Mouse (Mus musculus) kidney, embryonic 16.5 days (tissue): ENCODE data around the gene Stat4. TPM values are rescaled to one million over a fixed set of nuclear protein-coding genes. Genes with fewer than 3 reads are reported as not detected.

Experiments
- ATAC-seq: fragments of 200-750 bp; cut with Nextera tagmentation; 2 replicates; pipeline ENCODE4 v1.8.0; 2017; ENCODE audit warnings: moderate TSS enrichment; ENCODE audit not compliant: low FRiP score, low TSS enrichment
- H3K27ac ChIP-seq: fragments of 300-500 bp; sonication (generic); 2 replicates; pipeline ENCODE4 v1.5.1; 2014; ENCODE audit warnings: low read length
- H3K27me3 ChIP-seq: fragments of 300-500 bp; sonication (generic); 2 replicates; pipeline ENCODE4 v1.6.1; 2014; ENCODE audit warnings: low read length, control low read depth, mixed read lengths; ENCODE audit not compliant: insufficient read depth
- H3K36me3 ChIP-seq: fragments of 300-500 bp; sonication (generic); 2 replicates; pipeline ENCODE4 v1.6.1; 2014; ENCODE audit warnings: low read length, control low read depth, mixed read lengths; ENCODE audit not compliant: insufficient read depth
- H3K4me1 ChIP-seq: fragments of 300-500 bp; sonication (generic); 2 replicates; pipeline ENCODE4 v1.6.1; 2014; ENCODE audit warnings: low read length, control low read depth, mixed read lengths; ENCODE audit not compliant: insufficient read depth
- H3K4me2 ChIP-seq: fragments of 300-500 bp; sonication (generic); replicated peaks from 2 replicates; pipeline ENCODE4 v1.6.1; 2014; ENCODE audit warnings: low read depth, low read length
- H3K4me3 ChIP-seq: fragments of 300-500 bp; sonication (generic); 2 replicates; pipeline ENCODE4 v1.5.1; 2014; ENCODE audit warnings: mild to moderate bottlenecking, low read length
- H3K9ac ChIP-seq: fragments of 300-500 bp; sonication (generic); replicated peaks from 2 replicates; pipeline ENCODE4 v1.6.1; 2014; ENCODE audit warnings: low read length
- H3K9me3 ChIP-seq: fragments of 300-500 bp; sonication (generic); 2 replicates; pipeline ENCODE4 v1.6.1; 2016; ENCODE audit warnings: low read length, control low read depth
- whole genome bisulfite sequencing: fragments of 180-500 bp; shearing (Covaris S2); extraction: QIAGEN DNeasy Blood & Tissue Kit; methylation state at CpG from one replicate; pipeline ENCODE4 v1.1.7; 2014; 5-methylcytosine and 5-hydroxymethylcytosine counted together
- polyA plus RNA-seq: library from polyadenylated mRNA; unstranded; fragments of >200 nt; fragmentation: Nextera tagmentation; extraction: Ambion mirVana; gene quantifications from 2 replicates; pipeline ENCODE4 v1.2.1, GENCODE M21; 2015

Gene Stat4
- polyA plus RNA-seq, 1 experiment from 2014 or later, result 1.2 TPM

DNA sequence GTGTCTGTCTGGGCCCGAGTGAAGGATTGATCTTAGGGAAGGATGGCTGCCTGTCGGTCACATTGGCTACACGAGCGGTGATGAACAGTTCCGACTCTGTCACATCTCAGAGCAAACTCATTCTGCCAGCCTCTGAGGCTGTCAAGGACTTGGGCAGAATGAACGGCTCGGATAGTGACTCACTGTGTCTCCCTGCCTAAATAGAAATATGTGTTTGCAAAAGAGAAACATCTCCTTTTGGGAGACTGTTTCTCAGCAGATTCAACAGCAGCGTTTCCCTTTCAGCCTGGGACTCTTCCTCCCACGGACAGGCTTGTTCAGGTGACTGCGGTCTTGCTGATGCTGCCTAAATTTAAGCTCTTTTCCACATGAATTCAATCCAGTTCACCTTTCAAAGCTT, 169.4 kb downstream of the Stat4 start:
- WGBS, result 71% methylated on average over 10 of the region's 10 CpGs
- Histone ChIP-seq H3K36me3 (peaks cover 2% of the 10 kb centered on the region), H3K4me1 (peaks cover 24% of the 10 kb centered on the region), H3K27me3 (no peaks in the 10 kb centered on the region), H3K9ac (no peak overlapping the region), H3K4me3 (no peak overlapping the region), H3K27ac (no peak overlapping the region), H3K9me3 (no peaks in the 10 kb centered on the region), H3K4me2 (no peak overlapping the region)
- no peak for ATAC-seq

Other genes with a start within 250 kb of the Stat4 start
- gene Myo1b, start 71.1 kb upstream of the Stat4 start, polyA plus RNA-seq, result 68.3 and 68.8 TPM in 2 replicates
- gene Stat1, start 132.3 kb downstream of the Stat4 start, polyA plus RNA-seq, result 18.6 and 21.5 TPM in 2 replicates
- gene Gls, start 246.1 kb downstream of the Stat4 start, polyA plus RNA-seq, result 18.9 and 19.6 TPM in 2 replicates